Mouse (Mus musculus) heart, adult 2 months (tissue): Measurements from ENCODE around the gene Tbc1d2b. TPM values are rescaled to one million over a fixed set of nuclear protein-coding genes. Genes with fewer than 3 reads are reported as not detected.

Experiments used
- DNase-seq, 2 experiments: peaks; one replicate each; pipeline ENCODE4 v3.0.0; 2021
- H3K27ac ChIP-seq: fragments of 200-600 bp; 2 replicates; pipeline ENCODE4 v1.8.1; 2022
- H3K27me3 ChIP-seq: fragments of 200-500 bp; 2 replicates; pipeline ENCODE4 v1.6.1; 2012; ENCODE audit warnings: mild to moderate bottlenecking, low read length, inconsistent platforms, mixed read lengths; ENCODE audit not compliant: control insufficient read depth, insufficient read depth
- H3K36me3 ChIP-seq: fragments of 200-500 bp; 2 replicates; pipeline ENCODE4 v1.6.1; 2012; ENCODE audit warnings: low read length, inconsistent platforms; ENCODE audit not compliant: control insufficient read depth, insufficient read depth
- H3K4me1 ChIP-seq: fragments of 200-500 bp; 2 replicates; pipeline ENCODE4 v1.6.1; 2011; ENCODE audit warnings: low read length; ENCODE audit not compliant: control insufficient read depth, insufficient read depth
- H3K4me3 ChIP-seq: fragments of 200-600 bp; 2 replicates; pipeline ENCODE4 v1.8.1; 2022
- H3K79me2 ChIP-seq: fragments of 200-500 bp; replicated peaks from 2 replicates; pipeline ENCODE4 v1.6.1; 2012; ENCODE audit warnings: mild to moderate bottlenecking, inconsistent platforms, low read length, moderate library complexity, mixed read lengths; ENCODE audit not compliant: control insufficient read depth, insufficient read depth
- H3K9ac ChIP-seq: fragments of 200-500 bp; 2 replicates; pipeline ENCODE4 v1.6.1; 2012; ENCODE audit warnings: low read depth, mild to moderate bottlenecking, control low read depth, inconsistent platforms, low read length, mixed read lengths
- CTCF ChIP-seq: fragments of 200-600 bp; IDR thresholded peaks from 2 replicates; pipeline ENCODE4 v1.8.1; 2022; ENCODE audit warnings: antibody characterized with exemption, mild to moderate bottlenecking, moderate library complexity
- EP300 ChIP-seq: fragments of 200-500 bp; IDR thresholded peaks from 2 replicates; pipeline ENCODE4 v1.6.1; 2011; ENCODE audit warnings: low read depth, low read length, control low read depth; ENCODE audit not compliant: insufficient read depth
- POLR2A ChIP-seq: fragments of 200-500 bp; IDR thresholded peaks from 2 replicates; pipeline ENCODE4 v1.6.1; 2011; ENCODE audit warnings: mild to moderate bottlenecking, low read depth, low read length, control low read depth; ENCODE audit not compliant: insufficient read depth
- WGBS: fragments of 180-500 bp; shearing (Covaris S2); methylation state at CpG from one replicate; pipeline ENCODE4 v1.1.7; 2018; 5-methylcytosine and 5-hydroxymethylcytosine counted together
- intact Hi-C: fragments of 180-260 bp; cut with DNase I; formaldehyde crosslinking; loops from one replicate; pipeline ENCODE4 v1.15.1; 2025
- polyA plus RNA-seq: library from polyadenylated mRNA; depleted of rRNA; stranded (reverse); fragments of >200 nt; gene quantifications from 2 replicates; pipeline ENCODE4 v1.2.3, GENCODE M21; 2012
- total RNA-seq, 2 experiments: library from RNA; stranded (reverse); gene quantifications; 2 replicates each; pipeline ENCODE4 v1.2.3; 2021

Tbc1d2b gene
- total and polyA plus RNA-seq, 3 experiments: 9.6 to 10.3 (median 10.1) TPM

DNA sequence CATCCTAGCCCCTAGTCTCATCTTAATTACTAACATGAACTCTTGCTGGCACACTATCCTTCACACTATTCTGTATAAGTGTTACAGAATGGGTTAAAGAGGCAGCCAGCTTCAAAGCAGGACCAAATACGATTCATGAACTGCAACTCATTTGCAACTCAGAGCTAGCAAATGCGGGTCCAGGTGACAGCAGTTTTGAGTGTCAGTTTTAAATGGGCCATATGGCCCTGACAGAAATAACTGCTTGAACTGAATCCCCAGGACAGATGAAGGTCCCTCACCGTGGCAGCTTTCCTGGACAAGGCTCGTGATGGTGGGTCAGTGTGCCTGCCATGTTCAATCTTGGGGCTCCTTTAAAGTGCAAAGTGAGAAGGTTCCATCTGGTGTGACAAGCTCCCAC, 100.6 kb downstream of the Tbc1d2b start:
- Histone ChIP-seq H3K27me3 (no peaks in the 10 kb centered on the region), H3K4me3 (no peak overlapping the region), H3K9ac (no peak overlapping the region), H3K4me1 (peaks cover 4% of the 10 kb centered on the region), H3K79me2 (no peaks in the 10 kb centered on the region), H3K36me3 (peaks cover 8% of the 10 kb centered on the region), H3K27ac (peak overlapping the region; percentile 44)
- 62% methylated on average over 4 of the region's 4 CpGs for WGBS
- DNase-seq: peak; percentile 23 to 37
- intact Hi-C loops: no loop called here
- TF ChIP-seq POLR2A (no peak), EP300 (0 out of 2 replicates have a peak, but pooled peaks have one; percentile 43), CTCF (no peak)

GRCm38 (mm10) chr9:90166615-90167014, 104.0 kb downstream of the Tbc1d2b start:
- 31% methylated on average over 5 of the region's 5 CpGs for WGBS
- peak; percentile 60 to 64 for DNase-seq

GRCm38 (mm10) chr9:90165590-90165989, 105.0 kb downstream of the Tbc1d2b start:
- peak overlapping the region; percentile 87 for H3K27ac ChIP-seq
- WGBS: 82% methylated on average over 4 of the region's 4 CpGs
- no peak for TF ChIP-seq EP300
- no peak for TF ChIP-seq POLR2A
- no peak for TF ChIP-seq CTCF

More at GRCm38 (mm10) chr9:90166615-90167014, 104.0 kb downstream of the Tbc1d2b start:
- peaks cover 4% of the 10 kb centered on the region for H3K4me1 ChIP-seq
- H3K36me3 ChIP-seq: peaks cover 8% of the 10 kb centered on the region
- H3K27ac ChIP-seq: peak overlapping the region; percentile 87
- TF ChIP-seq EP300 (0 out of 2 replicates have a peak, but pooled peaks have one; percentile 54), CTCF (peak; percentile 57), POLR2A (no peak)
- no peaks in the 10 kb centered on the region for H3K27me3 ChIP-seq
- H3K79me2 ChIP-seq: no peaks in the 10 kb centered on the region
- H3K4me3 ChIP-seq: no peak overlapping the region
- intact Hi-C loops: no loop called here
- H3K9ac ChIP-seq: no peak overlapping the region

GRCm38 (mm10) chr9:90164670-90165453, 105.7 kb downstream of the Tbc1d2b start:
- 58% methylated on average over 4 of the region's 4 CpGs for WGBS
- 0 out of 2 replicates have a peak, but pooled peaks have one; percentile 15 for TF ChIP-seq POLR2A
- TF ChIP-seq CTCF: peak; percentile 73
- peak; percentile 89 for TF ChIP-seq EP300
- Histone ChIP-seq H3K27ac (peak overlapping the region; percentile 87), H3K27me3 (no peaks in the 10 kb centered on the region), H3K9ac (peak overlapping the region; percentile 92), H3K79me2 (no peaks in the 10 kb centered on the region), H3K36me3 (peaks cover 8% of the 10 kb centered on the region), H3K4me3 (peak overlapping the region; percentile 90), H3K4me1 (peaks cover 4% of the 10 kb centered on the region)
- peak in 1 of 2 experiments; percentile 75 for DNase-seq
- intact Hi-C loops: loop anchor here (2.0 to 5.0 kb wide), 2 partner anchors 18 to 53 kb away; partner anchors contain the start of gene Morf4l1

More at GRCm38 (mm10) chr9:90165590-90165989, 105.0 kb downstream of the Tbc1d2b start:
- H3K27me3 ChIP-seq: no peaks in the 10 kb centered on the region
- intact Hi-C loops: loop anchor here (2.0 kb wide), 1 partner anchor 17 kb away; no protein-coding TSS in a partner anchor
- H3K36me3 ChIP-seq: peaks cover 8% of the 10 kb centered on the region
- H3K4me3 ChIP-seq: 0 out of 2 replicates have a peak overlapping the region, but pooled peaks have one; percentile 5
- H3K9ac ChIP-seq: no peak overlapping the region
- H3K79me2 ChIP-seq: no peaks in the 10 kb centered on the region
- DNase-seq: no peak
- H3K4me1 ChIP-seq: peaks cover 4% of the 10 kb centered on the region

DNA sequence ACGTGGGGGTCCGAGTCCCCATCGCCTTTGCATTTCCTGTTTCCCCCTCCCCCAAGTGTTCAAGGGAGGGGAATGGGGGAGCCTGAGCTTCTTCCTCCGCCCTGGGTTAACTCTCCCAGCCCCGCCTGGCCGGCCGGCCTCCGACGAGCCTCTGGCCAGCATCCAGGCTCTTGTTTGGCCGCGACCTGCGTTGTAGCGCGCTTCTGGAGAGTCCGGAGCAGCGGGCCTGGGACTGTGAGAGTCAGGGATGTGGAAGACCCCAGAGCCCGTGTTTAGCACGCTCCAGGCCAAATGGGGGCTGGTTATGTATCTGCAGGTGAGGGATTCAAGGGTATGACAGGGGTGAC, 106.9 kb downstream of the Tbc1d2b start:
- intact Hi-C loops: loop anchor here (2.0 to 5.0 kb wide), 4 partner anchors 19 to 51 kb away; partner anchors contain the start of gene Morf4l1
- H3K9ac ChIP-seq: peak overlapping the region; percentile 92
- peak overlapping the region; percentile 90 for H3K4me3 ChIP-seq
- H3K4me1 ChIP-seq: peaks cover 4% of the 10 kb centered on the region
- peak in 1 of 2 experiments; percentile 83 for DNase-seq
- 2% methylated on average over 18 of the region's 18 CpGs for WGBS
- peak; percentile 34; the same call in 1 of the 2 replicates for TF ChIP-seq POLR2A
- no peak for TF ChIP-seq CTCF
- peaks cover 6% of the 10 kb centered on the region for H3K36me3 ChIP-seq
- H3K27ac ChIP-seq: peak overlapping the region; percentile 87
- H3K79me2 ChIP-seq: no peaks in the 10 kb centered on the region
- no peaks in the 10 kb centered on the region for H3K27me3 ChIP-seq
